Mouse (Mus musculus): ENCODE measurements around the gene Arfgap3. TPM values are rescaled to one million over a fixed set of nuclear protein-coding genes. Genes with fewer than 3 reads are reported as not detected.

Gene Arfgap3
- polyA plus RNA-seq (2014; fragmentation: Nextera tagmentation; extraction: Ambion mirVana), result 28.5 and 33.3 TPM in 2 replicates

GRCm38 (mm10) chr15:83349954-83350711, at the start of gene Arfgap3:
Gene Arfgap3, minus strand, starts transcription at chr15:83350247.
- H3K9me3 ChIP-seq (ENCODE audit: control insufficient read depth, low read length), result no peaks in the 10 kb centered on the region
- H3K4me3 ChIP-seq (ENCODE audit: control insufficient read depth in 1 of 2, insufficient read depth in 1 of 2, low read depth in 1 of 2, low read length in 2 of 2), result peak within 1 kb of the TSS; percentile 67 to 89
- peak within 1 kb of the TSS; percentile 85 for H3K9ac ChIP-seq (ENCODE audit: low read length)
- WGBS, result under 1% methylated on average over 52 of the region's 60 CpGs
- H3K4me2 ChIP-seq (ENCODE audit: low read length), result peak within 1 kb of the TSS; percentile 81
- H3K4me1 ChIP-seq (ENCODE audit: control insufficient read depth in 2 of 2, insufficient read depth in 2 of 2, low read length in 2 of 2), result peaks cover 10 to 17% of the 10 kb centered on the region in 2 experiments
- H3K27ac ChIP-seq (replicated peaks in 1 of 2; ENCODE audit: control insufficient read depth in 1 of 2, insufficient read depth in 1 of 2, low read depth in 2 of 2, low read length in 2 of 2), result peak within 1 kb of the TSS in 1 of 2 experiments; percentile 15; a peak in 1 of 4 replicates
- H3K27me3 ChIP-seq (ENCODE audit: control insufficient read depth, insufficient read depth, low read length), result no peaks in the 10 kb centered on the region
- H3K36me3 ChIP-seq (ENCODE audit: control insufficient read depth, insufficient read depth, low read length), result peaks cover 16% of the 10 kb centered on the region; the same call in 1 of the 2 replicates
- peak; percentile 90 for ATAC-seq (ENCODE audit: insufficient number of reproducible peaks, insufficient read depth, low FRiP score, low read depth)

GRCm38 (mm10) chr15:83392722-83393121, 42.7 kb upstream of the Arfgap3 start:
- H3K27ac ChIP-seq (replicated peaks in 1 of 2; ENCODE audit: control insufficient read depth in 1 of 2, insufficient read depth in 1 of 2, low read depth in 2 of 2, low read length in 2 of 2), result no peak overlapping the region
- peaks cover 43% of the 10 kb centered on the region for H3K36me3 ChIP-seq (ENCODE audit: control insufficient read depth, insufficient read depth, low read length)
- no peak overlapping the region for H3K4me3 ChIP-seq (ENCODE audit: control insufficient read depth in 1 of 2, insufficient read depth in 1 of 2, low read depth in 1 of 2, low read length in 2 of 2)
- peaks cover 0 to 9% of the 10 kb centered on the region in 2 experiments; a peak in 1 of 4 replicates for H3K4me1 ChIP-seq (ENCODE audit: control insufficient read depth in 2 of 2, insufficient read depth in 2 of 2, low read length in 2 of 2)
- WGBS, result 76% methylated on average over 2 of the region's 2 CpGs
- no peak for ATAC-seq (ENCODE audit: insufficient number of reproducible peaks, insufficient read depth, low FRiP score, low read depth)
- no peak overlapping the region for H3K4me2 ChIP-seq (ENCODE audit: low read length)
- no peak overlapping the region for H3K9ac ChIP-seq (ENCODE audit: low read length)
- H3K27me3 ChIP-seq (ENCODE audit: control insufficient read depth, insufficient read depth, low read length), result no peaks in the 10 kb centered on the region
- H3K9me3 ChIP-seq (ENCODE audit: control insufficient read depth, low read length), result no peaks in the 10 kb centered on the region

GRCm38 (mm10) chr15:83387911-83388310, 37.9 kb upstream of the Arfgap3 start:
- H3K9me3 ChIP-seq (ENCODE audit: control insufficient read depth, low read length), result no peaks in the 10 kb centered on the region
- H3K4me2 ChIP-seq (ENCODE audit: low read length), result no peak overlapping the region
- H3K4me3 ChIP-seq (ENCODE audit: control insufficient read depth in 1 of 2, insufficient read depth in 1 of 2, low read depth in 1 of 2, low read length in 2 of 2), result no peak overlapping the region
- H3K27me3 ChIP-seq (ENCODE audit: control insufficient read depth, insufficient read depth, low read length), result no peaks in the 10 kb centered on the region
- peaks cover 0 to 6% of the 10 kb centered on the region in 2 experiments; a peak in 1 of 4 replicates for H3K4me1 ChIP-seq (ENCODE audit: control insufficient read depth in 2 of 2, insufficient read depth in 2 of 2, low read length in 2 of 2)
- H3K36me3 ChIP-seq (ENCODE audit: control insufficient read depth, insufficient read depth, low read length), result peaks cover 89% of the 10 kb centered on the region
- ATAC-seq (ENCODE audit: insufficient number of reproducible peaks, insufficient read depth, low FRiP score, low read depth), result no peak
- no peak overlapping the region for H3K27ac ChIP-seq (replicated peaks in 1 of 2; ENCODE audit: control insufficient read depth in 1 of 2, insufficient read depth in 1 of 2, low read depth in 2 of 2, low read length in 2 of 2)
- H3K9ac ChIP-seq (ENCODE audit: low read length), result no peak overlapping the region
- WGBS, result 54% methylated on average over 2 of the region's 2 CpGs

DNA sequence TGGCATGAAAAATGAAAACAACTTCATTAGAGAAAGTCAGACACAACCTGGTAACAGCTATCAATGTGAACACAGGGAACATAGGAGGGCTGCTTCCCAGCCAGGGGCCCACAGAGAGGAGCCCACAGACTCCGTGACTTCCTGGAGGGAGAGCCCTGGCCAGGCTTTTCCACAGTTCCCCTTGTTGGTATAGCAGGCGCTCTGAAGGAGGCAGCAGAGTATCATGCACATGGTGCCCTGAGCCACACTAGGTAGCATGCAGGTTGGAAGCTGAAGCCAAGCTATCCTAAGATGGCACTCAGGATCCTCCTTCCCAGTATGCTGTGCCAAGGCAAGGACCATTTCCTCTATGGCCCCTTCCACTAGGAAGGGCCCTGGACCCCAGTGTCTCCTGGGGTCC, 33.6 kb upstream of the Arfgap3 start:
- WGBS, result 44% methylated on average over 2 of the region's 2 CpGs
- Histone ChIP-seq H3K4me3 (ENCODE audit: control insufficient read depth in 1 of 2, insufficient read depth in 1 of 2, low read depth in 1 of 2, low read length in 2 of 2) (no peak overlapping the region), H3K9ac (ENCODE audit: low read length) (no peak overlapping the region), H3K4me2 (ENCODE audit: low read length) (no peak overlapping the region), H3K27me3 (ENCODE audit: control insufficient read depth, insufficient read depth, low read length) (no peaks in the 10 kb centered on the region), H3K9me3 (ENCODE audit: control insufficient read depth, low read length) (0 out of 2 replicates have a peak, but pooled peaks cover 3% of the 10 kb centered on the region), H3K4me1 (ENCODE audit: control insufficient read depth in 2 of 2, insufficient read depth in 2 of 2, low read length in 2 of 2) (peaks cover 0 to 6% of the 10 kb centered on the region in 2 experiments; a peak in 1 of 4 replicates), H3K27ac (replicated peaks in 1 of 2; ENCODE audit: control insufficient read depth in 1 of 2, insufficient read depth in 1 of 2, low read depth in 2 of 2, low read length in 2 of 2) (peak overlapping the region; percentile 8 to 59; a peak in 2 of 4 replicates), H3K36me3 (ENCODE audit: control insufficient read depth, insufficient read depth, low read length) (peaks cover 95% of the 10 kb centered on the region)
- ATAC-seq (ENCODE audit: insufficient number of reproducible peaks, insufficient read depth, low FRiP score, low read depth), result no peak; the same call in 1 of the 2 replicates

DNA sequence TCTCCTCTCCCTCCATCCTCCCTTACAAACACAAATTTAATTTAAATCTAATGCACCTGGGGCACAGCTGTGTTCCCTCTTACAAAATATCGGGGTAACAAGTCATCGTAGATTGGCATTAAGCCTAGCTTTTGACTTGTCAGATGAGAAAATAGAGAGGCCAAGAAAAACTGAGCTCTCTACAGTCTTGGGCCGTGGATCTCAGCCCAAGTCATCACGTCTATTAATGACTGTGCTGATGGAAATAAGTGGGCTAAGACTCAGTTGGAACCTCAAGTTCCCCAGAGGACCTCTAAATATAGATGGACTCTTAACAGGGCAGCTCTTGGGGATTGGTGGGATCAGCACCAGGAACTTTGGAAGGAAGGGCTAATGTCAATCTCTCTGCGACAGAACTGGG, 33.1 kb upstream of the Arfgap3 start:
- no peaks in the 10 kb centered on the region for H3K27me3 ChIP-seq (ENCODE audit: control insufficient read depth, insufficient read depth, low read length)
- peaks cover 95% of the 10 kb centered on the region for H3K36me3 ChIP-seq (ENCODE audit: control insufficient read depth, insufficient read depth, low read length)
- no peak for ATAC-seq (ENCODE audit: insufficient number of reproducible peaks, insufficient read depth, low FRiP score, low read depth)
- H3K4me1 ChIP-seq (ENCODE audit: control insufficient read depth in 2 of 2, insufficient read depth in 2 of 2, low read length in 2 of 2), result peaks cover 0 to 6% of the 10 kb centered on the region in 2 experiments; a peak in 1 of 4 replicates
- WGBS, result 64% methylated on average over 5 of the region's 5 CpGs
- H3K9ac ChIP-seq (ENCODE audit: low read length), result no peak overlapping the region
- H3K27ac ChIP-seq (replicated peaks in 1 of 2; ENCODE audit: control insufficient read depth in 1 of 2, insufficient read depth in 1 of 2, low read depth in 2 of 2, low read length in 2 of 2), result no peak overlapping the region
- H3K4me2 ChIP-seq (ENCODE audit: low read length), result no peak overlapping the region
- H3K4me3 ChIP-seq (ENCODE audit: control insufficient read depth in 1 of 2, insufficient read depth in 1 of 2, low read depth in 1 of 2, low read length in 2 of 2), result no peak overlapping the region
- H3K9me3 ChIP-seq (ENCODE audit: control insufficient read depth, low read length), result 0 out of 2 replicates have a peak, but pooled peaks cover 3% of the 10 kb centered on the region

GRCm38 (mm10) chr15:83382467-83382866, 32.4 kb upstream of the Arfgap3 start:
- Histone ChIP-seq H3K27me3 (ENCODE audit: control insufficient read depth, insufficient read depth, low read length) (no peaks in the 10 kb centered on the region), H3K4me3 (ENCODE audit: control insufficient read depth in 1 of 2, insufficient read depth in 1 of 2, low read depth in 1 of 2, low read length in 2 of 2) (no peak overlapping the region), H3K4me1 (ENCODE audit: control insufficient read depth in 2 of 2, insufficient read depth in 2 of 2, low read length in 2 of 2) (no peaks in the 10 kb centered on the region), H3K36me3 (ENCODE audit: control insufficient read depth, insufficient read depth, low read length) (peaks cover 95% of the 10 kb centered on the region), H3K9ac (ENCODE audit: low read length) (no peak overlapping the region), H3K27ac (replicated peaks in 1 of 2; ENCODE audit: control insufficient read depth in 1 of 2, insufficient read depth in 1 of 2, low read depth in 2 of 2, low read length in 2 of 2) (no peak overlapping the region), H3K4me2 (ENCODE audit: low read length) (no peak overlapping the region), H3K9me3 (ENCODE audit: control insufficient read depth, low read length) (0 out of 2 replicates have a peak, but pooled peaks cover 3% of the 10 kb centered on the region)
- no peak for ATAC-seq (ENCODE audit: insufficient number of reproducible peaks, insufficient read depth, low FRiP score, low read depth)
- WGBS, result 97% methylated on average over 4 of the region's 4 CpGs

DNA sequence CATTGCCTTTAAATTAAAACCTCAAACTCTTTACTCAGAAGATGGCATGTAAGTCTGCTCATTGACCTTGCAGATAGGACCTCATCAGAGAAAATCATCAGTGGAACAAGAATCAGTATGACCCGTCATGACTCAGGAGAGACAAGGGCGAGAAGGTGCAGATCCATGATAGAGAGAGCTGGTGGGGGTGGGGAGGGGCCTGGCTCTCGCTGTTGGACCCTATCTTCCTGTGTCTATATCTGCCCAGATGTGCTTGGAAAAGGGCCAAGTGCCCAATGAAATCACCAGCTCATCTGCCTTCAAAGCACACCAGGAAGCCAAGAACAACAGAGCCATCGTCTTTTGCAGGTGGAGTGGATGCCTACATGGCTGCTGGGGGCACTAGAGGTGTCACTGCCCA, 27.1 kb upstream of the Arfgap3 start:
- H3K36me3 ChIP-seq (ENCODE audit: control insufficient read depth, insufficient read depth, low read length), result peaks cover 66% of the 10 kb centered on the region
- H3K9me3 ChIP-seq (ENCODE audit: control insufficient read depth, low read length), result no peaks in the 10 kb centered on the region
- 41% methylated on average over 4 of the region's 4 CpGs for WGBS
- no peaks in the 10 kb centered on the region for H3K27me3 ChIP-seq (ENCODE audit: control insufficient read depth, insufficient read depth, low read length)
- H3K4me2 ChIP-seq (ENCODE audit: low read length), result no peak overlapping the region
- no peak overlapping the region for H3K27ac ChIP-seq (replicated peaks in 1 of 2; ENCODE audit: control insufficient read depth in 1 of 2, insufficient read depth in 1 of 2, low read depth in 2 of 2, low read length in 2 of 2)
- H3K4me3 ChIP-seq (ENCODE audit: control insufficient read depth in 1 of 2, insufficient read depth in 1 of 2, low read depth in 1 of 2, low read length in 2 of 2), result no peak overlapping the region
- ATAC-seq (ENCODE audit: insufficient number of reproducible peaks, insufficient read depth, low FRiP score, low read depth), result no peak
- no peak overlapping the region for H3K9ac ChIP-seq (ENCODE audit: low read length)
- peaks cover 0 to 5% of the 10 kb centered on the region in 2 experiments; a peak in 2 of 4 replicates for H3K4me1 ChIP-seq (ENCODE audit: control insufficient read depth in 2 of 2, insufficient read depth in 2 of 2, low read length in 2 of 2)
